Mouse (Mus musculus) midbrain, embryonic 14.5 days (tissue): ENCODE data around the gene Ccdc18. TPM values are rescaled to one million over a fixed set of nuclear protein-coding genes. Genes with fewer than 3 reads are reported as not detected.
"Not testable (repeated sequence)": the region's sequence is repeated elsewhere in the genome, so short reads cannot be mapped to it uniquely, and the experiment has no call there.

Source experiments
- ATAC-seq: fragments of 200-750 bp; cut with Nextera tagmentation; 2 replicates; pipeline ENCODE4 v1.8.0; 2017; ENCODE audit warnings: moderate number of reproducible peaks, moderate library complexity; ENCODE audit not compliant: low FRiP score, low TSS enrichment
- DNase-seq: peaks from one replicate; pipeline ENCODE4 v3.0.0-alpha.2; 2015
- H3K27ac ChIP-seq: fragments of 300-500 bp; sonication (generic); replicated peaks from 2 replicates; pipeline ENCODE4 v1.5.1; 2014; ENCODE audit warnings: mild to moderate bottlenecking, low read depth, low read length, moderate library complexity
- H3K27me3 ChIP-seq: fragments of 300-500 bp; sonication (generic); 2 replicates; pipeline ENCODE4 v1.6.1; 2014; ENCODE audit warnings: low read length, control low read depth, mixed read lengths; ENCODE audit not compliant: control insufficient read depth, insufficient read depth
- H3K36me3 ChIP-seq: fragments of 300-500 bp; sonication (generic); 2 replicates; pipeline ENCODE4 v1.6.1; 2014; ENCODE audit warnings: low read length, control low read depth; ENCODE audit not compliant: control insufficient read depth, insufficient read depth
- H3K4me1 ChIP-seq: fragments of 300-500 bp; sonication (generic); 2 replicates; pipeline ENCODE4 v1.6.1; 2014; ENCODE audit warnings: mild to moderate bottlenecking, antibody characterized with exemption, low read length, control low read depth; ENCODE audit not compliant: control insufficient read depth, insufficient read depth
- H3K4me2 ChIP-seq: fragments of 300-500 bp; sonication (generic); 2 replicates; pipeline ENCODE4 v1.6.1; 2014; ENCODE audit warnings: mild to moderate bottlenecking, low read length, moderate library complexity
- H3K4me3 ChIP-seq: fragments of 300-500 bp; sonication (generic); replicated peaks from 2 replicates; pipeline ENCODE4 v1.5.1; 2014; ENCODE audit warnings: low read depth, low read length
- H3K9ac ChIP-seq: fragments of 300-500 bp; sonication (generic); replicated peaks from 2 replicates; pipeline ENCODE4 v1.6.1; 2014; ENCODE audit warnings: mild to moderate bottlenecking, low read length, moderate library complexity
- H3K9me3 ChIP-seq: fragments of 300-500 bp; sonication (generic); 2 replicates; pipeline ENCODE4 v1.6.1; 2016; ENCODE audit warnings: low read length, control low read depth, mixed read lengths; ENCODE audit not compliant: control insufficient read depth
- WGBS: fragments of 180-500 bp; shearing (Covaris S2); extraction: QIAGEN DNeasy Blood & Tissue Kit; methylation state at CpG from one replicate; pipeline ENCODE4 v1.1.7; 2014; 5-methylcytosine and 5-hydroxymethylcytosine counted together
- polyA plus RNA-seq: library from polyadenylated mRNA; unstranded; fragments of >200 nt; fragmentation: Nextera tagmentation; extraction: Ambion mirVana; gene quantifications from 2 replicates; pipeline ENCODE4 v1.2.1, GENCODE M21; 2014

Ccdc18 gene
- polyA plus RNA-seq, 1 experiment from 2014 or later: 3.1 TPM

GRCm38 (mm10) chr5:108268127-108269062 is 135.7 kb downstream of the Ccdc18 start, which contains the start of gene Dr1:
Gene Dr1, plus strand, starts transcription at chr5:108268897.
- DNase-seq (peak; percentile 96), ATAC-seq (peak; percentile 98)
- H3K4me3 ChIP-seq: peak within 1 kb of the TSS; percentile 94
- H3K27me3 ChIP-seq: no peaks in the 10 kb centered on the region
- H3K9me3 ChIP-seq: no peaks in the 10 kb centered on the region
- peak within 1 kb of the TSS; percentile 93 for H3K4me2 ChIP-seq
- H3K27ac ChIP-seq: peak within 1 kb of the TSS; percentile 93
- WGBS: 3% methylated on average over 51 of the region's 55 CpGs
- 0 out of 2 replicates have a peak, but pooled peaks cover 5% of the 10 kb centered on the region for H3K36me3 ChIP-seq
- H3K9ac ChIP-seq: peak within 1 kb of the TSS; percentile 94
- H3K4me1 ChIP-seq: peaks cover 26% of the 10 kb centered on the region

GRCm38 (mm10) chr5:108269063-108269810 is 136.6 kb downstream of the Ccdc18 start:
- H3K4me3 ChIP-seq: peak overlapping the region; percentile 94
- peaks cover 26% of the 10 kb centered on the region for H3K4me1 ChIP-seq
- H3K27me3 ChIP-seq: no peaks in the 10 kb centered on the region
- H3K9ac ChIP-seq: peak overlapping the region; percentile 94
- under 1% methylated on average over 44 of the region's 44 CpGs for WGBS
- 0 out of 2 replicates have a peak, but pooled peaks cover 5% of the 10 kb centered on the region for H3K36me3 ChIP-seq
- DNase-seq: peak; percentile 26
- ATAC-seq: no peak; the same call in 1 of the 2 replicates
- peak overlapping the region; percentile 93 for H3K4me2 ChIP-seq
- no peaks in the 10 kb centered on the region for H3K9me3 ChIP-seq
- peak overlapping the region; percentile 93 for H3K27ac ChIP-seq

- 0 out of 2 replicates have a peak, but pooled peaks cover 5% of the 10 kb centered on the region for H3K36me3 ChIP-seq
- peaks cover 26% of the 10 kb centered on the region for H3K4me1 ChIP-seq
- no peaks in the 10 kb centered on the region for H3K9me3 ChIP-seq
- no peak overlapping the region; the same call in 1 of the 2 replicates for H3K27ac ChIP-seq
- DNase-seq: no peak
- WGBS: 23% methylated on average over 7 of the region's 7 CpGs
- peak overlapping the region; percentile 94 for H3K4me3 ChIP-seq
- H3K4me2 ChIP-seq: peak overlapping the region; percentile 93
- no peak for ATAC-seq
- H3K9ac ChIP-seq: peak overlapping the region; percentile 94
- H3K27me3 ChIP-seq: no peaks in the 10 kb centered on the region
Observed at GRCm38 (mm10) chr5:108269811-108270151, 137.1 kb downstream of the Ccdc18 start.

- H3K36me3 ChIP-seq: 0 out of 2 replicates have a peak, but pooled peaks cover 5% of the 10 kb centered on the region
- H3K27me3 ChIP-seq: no peaks in the 10 kb centered on the region
- ATAC-seq (no peak), DNase-seq (no peak)
- WGBS: 58% methylated on average over 9 of the region's 9 CpGs
- H3K27ac ChIP-seq: no peak overlapping the region
- peak overlapping the region; percentile 94 for H3K9ac ChIP-seq
- no peaks in the 10 kb centered on the region for H3K9me3 ChIP-seq
- peak overlapping the region; percentile 93 for H3K4me2 ChIP-seq
- peaks cover 26% of the 10 kb centered on the region for H3K4me1 ChIP-seq
- peak overlapping the region; percentile 94 for H3K4me3 ChIP-seq
Observed at GRCm38 (mm10) chr5:108270415-108270814, 137.7 kb downstream of the Ccdc18 start.

- DNase-seq, H3K4me3 ChIP-seq, H3K9ac ChIP-seq, ATAC-seq, H3K9me3 ChIP-seq, H3K27me3 ChIP-seq, H3K36me3 ChIP-seq, H3K27ac ChIP-seq: not testable (repeated sequence)
- Histone ChIP-seq H3K4me2 (peak overlapping the region; percentile 93), H3K4me1 (peaks cover 26% of the 10 kb centered on the region)
- 94% methylated on average over 6 of the region's 6 CpGs for WGBS
Observed at GRCm38 (mm10) chr5:108271345-108271744, 138.7 kb downstream of the Ccdc18 start.

Other genes starting within 250 kb of the Ccdc18 start
- gene Rpl5, start 232.4 kb upstream of the Ccdc18 start, polyA plus RNA-seq: 69.8 and 74.8 TPM in 2 replicates
- gene Fam69a, start 145.8 kb upstream of the Ccdc18 start, polyA plus RNA-seq: 48.5 and 53.9 TPM in 2 replicates
- 91.4 and 113 TPM in 2 replicates for gene Mtf2, start 67.2 kb upstream of the Ccdc18 start, polyA plus RNA-seq
- 19.1 and 19.3 TPM in 2 replicates for gene Tmed5, start 255 bp upstream of the Ccdc18 start, polyA plus RNA-seq
- gene Dr1, start 136.0 kb downstream of the Ccdc18 start, polyA plus RNA-seq: 43.2 and 55.0 TPM in 2 replicates
- 2.9 and 3.7 TPM in 2 replicates for gene Pigg, start 179.7 kb downstream of the Ccdc18 start, polyA plus RNA-seq
- 2.8 and 3.9 TPM in 2 replicates for gene Gm42517, start 235.0 kb downstream of the Ccdc18 start, polyA plus RNA-seq